Mouse (Mus musculus) heart, embryonic 10.5 days (tissue): ENCODE results near the gene 4931406P16Rik. TPM values are rescaled to one million over a fixed set of nuclear protein-coding genes. Genes with fewer than 3 reads are reported as not detected.
A peak's percentile ranks its signal among the peaks of the same experiment; 100 is the strongest.

Experiments used
- DNase-seq: peaks from one replicate; pipeline ENCODE4 v3.0.0-alpha.2; 2017; ENCODE audit warnings: low spot score
- H3K27ac ChIP-seq: fragments of 300-500 bp; sonication (generic); 2 replicates; pipeline ENCODE4 v1.5.1; 2016; ENCODE audit warnings: mild to moderate bottlenecking
- H3K27me3 ChIP-seq: fragments of 300-500 bp; sonication (generic); 2 replicates; pipeline ENCODE4 v1.6.1; 2016; ENCODE audit warnings: mild to moderate bottlenecking; ENCODE audit not compliant: poor library complexity, insufficient read depth, severe bottlenecking
- H3K36me3 ChIP-seq: fragments of 300-500 bp; sonication (generic); 2 replicates; pipeline ENCODE4 v1.6.1; 2016; ENCODE audit warnings: mild to moderate bottlenecking, moderate library complexity
- H3K4me1 ChIP-seq: fragments of 300-500 bp; sonication (generic); 2 replicates; pipeline ENCODE4 v1.6.1; 2016; ENCODE audit warnings: mild to moderate bottlenecking
- H3K4me3 ChIP-seq: fragments of 300-500 bp; sonication (generic); 2 replicates; pipeline ENCODE4 v1.5.1; 2016; ENCODE audit warnings: mild to moderate bottlenecking, moderate library complexity
- H3K9me3 ChIP-seq: fragments of 300-500 bp; sonication (generic); 2 replicates; pipeline ENCODE4 v1.6.1; 2016; ENCODE audit warnings: mild to moderate bottlenecking, moderate library complexity
- WGBS: fragments of 180-500 bp; shearing (Covaris S2); methylation state at CpG from one replicate; pipeline ENCODE4 v1.1.7; 2016; 5-methylcytosine and 5-hydroxymethylcytosine counted together
- polyA plus RNA-seq: library from polyadenylated mRNA; unstranded; fragments of >200 nt; fragmentation: Nextera tagmentation; extraction: Ambion mirVana; gene quantifications from 2 replicates; pipeline ENCODE4 v1.2.1, GENCODE M21; 2016

Gene 4931406P16Rik
- polyA plus RNA-seq, 1 experiment from 2014 or later, result 36.6 TPM

GRCm38 (mm10) chr7:34327493-34327892 is 14.1 kb upstream of the 4931406P16Rik start:
- no peak for DNase-seq
- Histone ChIP-seq H3K27ac (peak overlapping the region; percentile 59), H3K9me3 (peaks cover 2% of the 10 kb centered on the region; the same call in 1 of the 2 replicates), H3K27me3 (no peaks in the 10 kb centered on the region), H3K4me1 (peaks cover 3% of the 10 kb centered on the region; the same call in 1 of the 2 replicates), H3K36me3 (no peaks in the 10 kb centered on the region), H3K4me3 (no peak overlapping the region)
- WGBS, result 20% methylated on average over 3 of the region's 3 CpGs

- WGBS, result 89% methylated on average over 1 of the region's 1 CpGs
Measured at GRCm38 (mm10) chr7:34324857-34325256, 11.5 kb upstream of the 4931406P16Rik start.

GRCm38 (mm10) chr7:34324005-34324404 is 10.7 kb upstream of the 4931406P16Rik start:
- H3K4me1 ChIP-seq, result peaks cover 9% of the 10 kb centered on the region; the same call in 1 of the 2 replicates
- H3K4me3 ChIP-seq, result no peak overlapping the region
- no peak for DNase-seq
- no peaks in the 10 kb centered on the region for H3K36me3 ChIP-seq
- H3K27me3 ChIP-seq, result no peaks in the 10 kb centered on the region
- peaks cover 2% of the 10 kb centered on the region; the same call in 1 of the 2 replicates for H3K9me3 ChIP-seq
- 95% methylated on average over 2 of the region's 2 CpGs for WGBS
- H3K27ac ChIP-seq, result no peak overlapping the region

More at GRCm38 (mm10) chr7:34324857-34325256, 11.5 kb upstream of the 4931406P16Rik start:
- Histone ChIP-seq H3K27me3 (no peaks in the 10 kb centered on the region), H3K36me3 (no peaks in the 10 kb centered on the region), H3K4me3 (no peak overlapping the region), H3K4me1 (peaks cover 9% of the 10 kb centered on the region; the same call in 1 of the 2 replicates), H3K27ac (no peak overlapping the region), H3K9me3 (peaks cover 2% of the 10 kb centered on the region; the same call in 1 of the 2 replicates)
- DNase-seq, result no peak

- H3K4me1 ChIP-seq, result peaks cover 10% of the 10 kb centered on the region; the same call in 1 of the 2 replicates
- no peaks in the 10 kb centered on the region for H3K27me3 ChIP-seq
- peaks cover 2% of the 10 kb centered on the region; the same call in 1 of the 2 replicates for H3K9me3 ChIP-seq
- H3K27ac ChIP-seq, result no peak overlapping the region
- no peak for DNase-seq
- WGBS, result 73% methylated on average over 8 of the region's 8 CpGs
- H3K4me3 ChIP-seq, result no peak overlapping the region
- no peaks in the 10 kb centered on the region for H3K36me3 ChIP-seq
Measured at GRCm38 (mm10) chr7:34323351-34323750, 10.0 kb upstream of the 4931406P16Rik start.

- no peaks in the 10 kb centered on the region for H3K36me3 ChIP-seq
- no peak overlapping the region for H3K4me3 ChIP-seq
- 69% methylated on average over 4 of the region's 4 CpGs for WGBS
- H3K9me3 ChIP-seq, result peaks cover 2% of the 10 kb centered on the region; the same call in 1 of the 2 replicates
- H3K27ac ChIP-seq, result no peak overlapping the region
- no peak for DNase-seq
- H3K4me1 ChIP-seq, result peaks cover 10% of the 10 kb centered on the region; the same call in 1 of the 2 replicates
- H3K27me3 ChIP-seq, result no peaks in the 10 kb centered on the region
Measured at GRCm38 (mm10) chr7:34321958-34322357, 8.6 kb upstream of the 4931406P16Rik start.

GRCm38 (mm10) chr7:34321119-34321518 is 7.8 kb upstream of the 4931406P16Rik start:
- H3K36me3 ChIP-seq, result no peaks in the 10 kb centered on the region
- H3K27ac ChIP-seq, result no peak overlapping the region
- peaks cover 2% of the 10 kb centered on the region; the same call in 1 of the 2 replicates for H3K9me3 ChIP-seq
- no peak overlapping the region for H3K4me3 ChIP-seq
- H3K4me1 ChIP-seq, result peaks cover 12% of the 10 kb centered on the region; the same call in 1 of the 2 replicates
- DNase-seq, result no peak
- no peaks in the 10 kb centered on the region for H3K27me3 ChIP-seq
- 83% methylated on average over 5 of the region's 5 CpGs for WGBS

- Histone ChIP-seq H3K4me3 (no peak overlapping the region), H3K36me3 (no peaks in the 10 kb centered on the region), H3K27me3 (no peaks in the 10 kb centered on the region), H3K4me1 (peaks cover 17% of the 10 kb centered on the region; the same call in 1 of the 2 replicates), H3K27ac (peak overlapping the region; percentile 42; the same call in 1 of the 2 replicates), H3K9me3 (peaks cover 2% of the 10 kb centered on the region; the same call in 1 of the 2 replicates)
- 38% methylated on average over 3 of the region's 3 CpGs for WGBS
- peak; percentile 83 for DNase-seq
Measured at GRCm38 (mm10) chr7:34319957-34320356, 6.6 kb upstream of the 4931406P16Rik start.

- WGBS, result 73% methylated on average over 2 of the region's 2 CpGs
- H3K36me3 ChIP-seq, result no peaks in the 10 kb centered on the region
- H3K4me1 ChIP-seq, result peaks cover 17% of the 10 kb centered on the region; the same call in 1 of the 2 replicates
- peaks cover 2% of the 10 kb centered on the region; the same call in 1 of the 2 replicates for H3K9me3 ChIP-seq
- no peak overlapping the region for H3K27ac ChIP-seq
- DNase-seq, result no peak
- H3K4me3 ChIP-seq, result no peak overlapping the region
- no peaks in the 10 kb centered on the region for H3K27me3 ChIP-seq
Measured at GRCm38 (mm10) chr7:34319123-34319522, 5.8 kb upstream of the 4931406P16Rik start.

- DNase-seq, result no peak
- Histone ChIP-seq H3K27ac (peak overlapping the region; percentile 37; the same call in 1 of the 2 replicates), H3K27me3 (no peaks in the 10 kb centered on the region), H3K36me3 (no peaks in the 10 kb centered on the region), H3K9me3 (no peaks in the 10 kb centered on the region), H3K4me1 (peaks cover 19% of the 10 kb centered on the region; the same call in 1 of the 2 replicates), H3K4me3 (no peak overlapping the region)
- 61% methylated on average over 7 of the region's 7 CpGs for WGBS
Measured at GRCm38 (mm10) chr7:34317901-34318476, 4.6 kb upstream of the 4931406P16Rik start.

- 3% methylated on average over 67 of the region's 73 CpGs for WGBS
- Histone ChIP-seq H3K4me3 (peak overlapping the region; percentile 95), H3K27me3 (no peaks in the 10 kb centered on the region), H3K4me1 (peaks cover 33% of the 10 kb centered on the region), H3K36me3 (no peaks in the 10 kb centered on the region), H3K9me3 (no peaks in the 10 kb centered on the region), H3K27ac (peak overlapping the region; percentile 99)
- peak; percentile 89 for DNase-seq
Measured at GRCm38 (mm10) chr7:34312786-34313442, 437 bp downstream of the 4931406P16Rik start.

- WGBS, result 59% methylated on average over 5 of the region's 5 CpGs
Measured at GRCm38 (mm10) chr7:34309186-34309764, 4.1 kb downstream of the 4931406P16Rik start.

GRCm38 (mm10) chr7:34308586-34308985 is 4.8 kb downstream of the 4931406P16Rik start:
- Histone ChIP-seq H3K27ac (peak overlapping the region; percentile 59), H3K9me3 (no peaks in the 10 kb centered on the region), H3K4me1 (peaks cover 49% of the 10 kb centered on the region), H3K27me3 (no peaks in the 10 kb centered on the region), H3K4me3 (0 out of 2 replicates have a peak overlapping the region, but pooled peaks have one; percentile 22), H3K36me3 (no peaks in the 10 kb centered on the region)
- 19% methylated on average over 5 of the region's 5 CpGs for WGBS
- DNase-seq, result no peak

More at GRCm38 (mm10) chr7:34309186-34309764, 4.1 kb downstream of the 4931406P16Rik start:
- Histone ChIP-seq H3K27ac (peak overlapping the region; percentile 59), H3K9me3 (no peaks in the 10 kb centered on the region), H3K27me3 (no peaks in the 10 kb centered on the region), H3K4me1 (peaks cover 49% of the 10 kb centered on the region), H3K36me3 (no peaks in the 10 kb centered on the region), H3K4me3 (0 out of 2 replicates have a peak overlapping the region, but pooled peaks have one; percentile 19)
- DNase-seq, result no peak
